In the genomic region with DNA sequence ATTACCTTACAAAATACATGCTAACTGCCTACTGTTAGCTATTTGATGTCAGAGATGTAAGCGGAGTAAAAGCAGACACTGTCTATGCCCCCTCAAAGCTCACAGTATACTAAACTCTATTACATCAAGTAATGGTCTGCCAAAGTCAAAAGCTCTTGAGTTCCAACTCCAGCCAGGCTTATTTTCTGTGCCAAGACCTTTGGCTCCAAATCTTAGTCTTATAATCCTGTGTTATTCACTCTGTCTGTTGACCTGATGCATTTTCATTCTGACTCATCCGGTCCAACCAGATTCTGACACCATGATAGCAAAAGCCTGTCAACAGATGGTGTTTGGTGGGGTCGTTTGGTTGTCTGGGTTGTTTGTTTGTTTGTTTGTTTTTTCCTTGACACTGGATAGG, we compare ENCODE assay signal across 23 mouse cellular contexts. TPM values are rescaled to one million over a fixed set of nuclear protein-coding genes. Genes with fewer than 3 reads are reported as not detected.
DNase-seq lines count a peak whose midpoint lies in the region; ATAC-seq and TF ChIP-seq lines count a peak whose summit lies in the region.
"Had no signal": no experiment of that assay in that cellular context is flagged by ENCODE, and none has a peak within 500 bp of the region (broad histone marks: within the 10 kb centered on the region; RNA-seq: fewer than 3 reads in every experiment).

No protein-coding gene starts in this region.

- H3K27ac ChIP-seq in midbrain, embryonic 15.5 days = no peak overlapping the region
- H3K27ac ChIP-seq: embryonic facial prominence, embryonic 12.5 days; embryonic facial prominence, embryonic 15.5 days; forebrain, embryonic 10.5 days; forebrain, embryonic 13.5 days; hindbrain, embryonic 10.5 days; hindbrain, embryonic 13.5 days; hindbrain, postnatal 0 days had no signal

- H3K9ac ChIP-seq in midbrain, embryonic 15.5 days = no peak overlapping the region
- H3K9ac ChIP-seq: embryonic facial prominence, embryonic 12.5 days; embryonic facial prominence, embryonic 15.5 days; forebrain, embryonic 13.5 days; hindbrain, embryonic 13.5 days had no signal

- H3K36me3 ChIP-seq in midbrain, embryonic 15.5 days (replicated peaks) = no peaks in the 10 kb centered on the region
- H3K36me3 ChIP-seq: embryonic facial prominence, embryonic 12.5 days; embryonic facial prominence, embryonic 15.5 days; forebrain, embryonic 10.5 days; hindbrain, embryonic 10.5 days; hindbrain, embryonic 13.5 days had no signal

- no peaks in the 10 kb centered on the region for H3K9me3 ChIP-seq in midbrain, embryonic 15.5 days
- H3K9me3 ChIP-seq: embryonic facial prominence, embryonic 12.5 days; embryonic facial prominence, embryonic 15.5 days; forebrain, embryonic 10.5 days; forebrain, embryonic 13.5 days; hindbrain, embryonic 10.5 days; hindbrain, embryonic 13.5 days had no signal

- WGBS in lung, adult 2 months = 66% methylated on average over 3 of the region's 3 CpGs
- WGBS in midbrain, embryonic 15.5 days = 84% methylated on average over 3 of the region's 3 CpGs

- H3K4me2 ChIP-seq in midbrain, embryonic 15.5 days = no peak overlapping the region
- H3K4me2 ChIP-seq: embryonic facial prominence, embryonic 12.5 days; embryonic facial prominence, embryonic 15.5 days; forebrain, embryonic 13.5 days; heart, embryonic 11.5 days; hindbrain, embryonic 13.5 days had no signal

- no peak for TF ChIP-seq POLR2A in lung, adult 2 months (IDR thresholded peaks at IDR 0.05; ENCODE audit: borderline replicate concordance, extremely low read depth, low read depth, low read length)

- no peak for ATAC-seq in midbrain, embryonic 15.5 days (replicated peaks)
- ATAC-seq: forebrain, embryonic 13.5 days; hindbrain, postnatal 0 days; intestine, postnatal 0 days had no signal

- no peak for TF ChIP-seq CTCF in lung, adult 2 months (IDR thresholded peaks at IDR 0.05; ENCODE audit: insufficient read depth, low read length)

- no peak overlapping the region for H3K4me3 ChIP-seq in lung, adult 2 months (replicated peaks; ENCODE audit: extremely low read depth, low read depth, low read length)
- no peak overlapping the region for H3K4me3 ChIP-seq in midbrain, embryonic 15.5 days
- H3K4me3 ChIP-seq: embryonic facial prominence, embryonic 12.5 days; embryonic facial prominence, embryonic 15.5 days; forebrain, embryonic 10.5 days; forebrain, embryonic 13.5 days; hindbrain, embryonic 10.5 days; hindbrain, embryonic 13.5 days had no signal

- no peaks in the 10 kb centered on the region for H3K27me3 ChIP-seq in midbrain, embryonic 15.5 days (replicated peaks)
- H3K27me3 ChIP-seq: embryonic facial prominence, embryonic 12.5 days; embryonic facial prominence, embryonic 15.5 days; forebrain, embryonic 13.5 days had no signal

- H3K4me1 ChIP-seq in lung, adult 2 months (ENCODE audit: control insufficient read depth, insufficient read depth, low read length) = no peaks in the 10 kb centered on the region
- H3K4me1 ChIP-seq in midbrain, embryonic 15.5 days = no peaks in the 10 kb centered on the region
- H3K4me1 ChIP-seq: embryonic facial prominence, embryonic 12.5 days; embryonic facial prominence, embryonic 15.5 days; forebrain, embryonic 10.5 days; forebrain, embryonic 13.5 days; hindbrain, embryonic 10.5 days; hindbrain, embryonic 13.5 days had no signal

- peak; percentile 31 for DNase-seq in heart, adult 11 months
- DNase-seq in heart, postnatal 4 days = no peak
- DNase-seq in 3T3-L1 (ENCODE audit: low read depth, low spot score) = peak; percentile 44
- peak; percentile 46 for DNase-seq in Muller cell, postnatal 12 days (ENCODE audit: inconsistent ontology term)
- DNase-seq in fat pad, adult 2 months (ENCODE audit: extremely low read depth, low read depth, low spot score) = peak; percentile 59
- DNase-seq in gastrocnemius, postnatal 25 days = no peak
- no peak for DNase-seq in lung, adult 2 months
- DNase-seq: adrenal gland, adult 8-10 months; adrenal gland, postnatal 25 days; cerebellum, adult 11-12 months; cerebellum, adult 8-10 months; gastrocnemius, postnatal 36 days had no signal

RNA-seq across cellular contexts. Expression of gene Mturn, which starts 50.3 kb away (rescaled TPM):
- total RNA-seq in heart, postnatal 4 days (2021) = 1 to 10 TPM; 6.0 to 9.1 TPM
- total RNA-seq in gastrocnemius, postnatal 25 days (2021) = 1 to 10 TPM; 6.0 to 6.6 TPM
- polyA plus RNA-seq in lung, adult 2 months (2012; rRNA removed) = 9.3 and 9.5 TPM in 2 replicates
- 103 TPM in 2 replicates for polyA plus RNA-seq in midbrain, embryonic 15.5 days (2015; fragmentation: Nextera tagmentation; extraction: Ambion mirVana)
- total RNA-seq: granulocyte monocyte progenitor cell, adult 5-6 weeks had no signal

Comparison
In these comparisons a context has a peak if more than half of its experiments do, and no peak if none do; other contexts are left out.
1. DNase-seq: peak in heart, adult 11 months (single experiment), 3T3-L1 (single experiment), Muller cell, postnatal 12 days (single experiment) and fat pad, adult 2 months (single experiment); none in heart, postnatal 4 days (single experiment), gastrocnemius, postnatal 25 days (single experiment) and lung, adult 2 months (single experiment).